Mouse (Mus musculus) liver, embryonic 11.5 days (tissue): Measurements from ENCODE around the gene Olfr48. TPM values are rescaled to one million over a fixed set of nuclear protein-coding genes. Genes with fewer than 3 reads are reported as not detected.

Experiments used
- polyA plus RNA-seq: library from polyadenylated mRNA; unstranded; fragments of >200 nt; fragmentation: Nextera tagmentation; extraction: Ambion mirVana; gene quantifications from 2 replicates; pipeline ENCODE4 v1.2.1, GENCODE M21; 2014

Olfr48 gene
- polyA plus RNA-seq, 1 experiment from 2014 or later, result not detected

Other genes starting within 250 kb of the Olfr48 start
- not detected in 2 replicates for gene Olfr1247, start 234.1 kb downstream of the Olfr48 start, polyA plus RNA-seq
- gene Olfr1248, start 230.0 kb downstream of the Olfr48 start, polyA plus RNA-seq, result not detected in 2 replicates
- not detected in 2 replicates for gene Olfr1249, start 213.2 kb downstream of the Olfr48 start, polyA plus RNA-seq
- not detected in 2 replicates for gene Olfr1250, start 186.7 kb downstream of the Olfr48 start, polyA plus RNA-seq
- gene Olfr1251, start 176.3 kb downstream of the Olfr48 start, polyA plus RNA-seq, result not detected in 2 replicates
- not detected in 2 replicates for gene Olfr1252, start 123.2 kb downstream of the Olfr48 start, polyA plus RNA-seq
- gene Olfr1253, start 91.1 kb downstream of the Olfr48 start, polyA plus RNA-seq, result not detected in 2 replicates
- gene Olfr1254, start 54.6 kb downstream of the Olfr48 start, polyA plus RNA-seq, result not detected in 2 replicates
- gene Olfr1255, start 36.2 kb downstream of the Olfr48 start, polyA plus RNA-seq, result not detected in 2 replicates
- gene Olfr1256, start 6.7 kb downstream of the Olfr48 start, polyA plus RNA-seq, result not detected in 2 replicates
- gene Olfr1257, start 30.2 kb upstream of the Olfr48 start, polyA plus RNA-seq, result not detected in 2 replicates
- not detected in 2 replicates for gene Olfr1258, start 79.1 kb upstream of the Olfr48 start, polyA plus RNA-seq
- gene Olfr1259, start 100.5 kb upstream of the Olfr48 start, polyA plus RNA-seq, result not detected in 2 replicates
- gene Olfr1260, start 126.1 kb upstream of the Olfr48 start, polyA plus RNA-seq, result not detected in 2 replicates
- gene Olfr1261, start 143.0 kb upstream of the Olfr48 start, polyA plus RNA-seq, result not detected in 2 replicates
- gene Olfr1262, start 151.9 kb upstream of the Olfr48 start, polyA plus RNA-seq, result not detected in 2 replicates
- gene Olfr1263, start 163.9 kb upstream of the Olfr48 start, polyA plus RNA-seq, result not detected in 2 replicates
- not detected in 2 replicates for gene Olfr1264, start 177.4 kb upstream of the Olfr48 start, polyA plus RNA-seq
- not detected in 2 replicates for gene Olfr1265, start 187.1 kb upstream of the Olfr48 start, polyA plus RNA-seq
- gene Olfr140, start 215.4 kb upstream of the Olfr48 start, polyA plus RNA-seq, result not detected in 2 replicates